Mouse (Mus musculus) heart, embryonic 16.5 days (tissue): ENCODE data around the gene Gm21987. TPM values are rescaled to one million over a fixed set of nuclear protein-coding genes. Genes with fewer than 3 reads are reported as not detected.
A peak's percentile ranks its signal among the peaks of the same experiment; 100 is the strongest.

Experiments used
- ATAC-seq: fragments of 200-750 bp; cut with Nextera tagmentation; replicated peaks from 2 replicates; pipeline ENCODE4 v1.8.0; 2017; ENCODE audit warnings: moderate number of reproducible peaks; ENCODE audit not compliant: insufficient read depth, low FRiP score; ENCODE audit errors: extremely low read depth
- H3K27ac ChIP-seq: fragments of 300-500 bp; sonication (generic); 2 replicates; pipeline ENCODE4 v1.5.1; 2014; ENCODE audit warnings: mild to moderate bottlenecking, low read length, control low read depth, moderate library complexity
- H3K27me3 ChIP-seq: fragments of 300-500 bp; sonication (generic); 2 replicates; pipeline ENCODE4 v1.6.1; 2014; ENCODE audit warnings: low read length, mixed read lengths; ENCODE audit not compliant: control insufficient read depth, insufficient read depth
- H3K36me3 ChIP-seq: fragments of 300-500 bp; sonication (generic); 2 replicates; pipeline ENCODE4 v1.6.1; 2014; ENCODE audit not compliant: control insufficient read depth, insufficient read depth
- H3K4me1 ChIP-seq: fragments of 300-500 bp; sonication (generic); 2 replicates; pipeline ENCODE4 v1.6.1; 2014; ENCODE audit warnings: low read length, mixed read lengths; ENCODE audit not compliant: control insufficient read depth, insufficient read depth
- H3K4me2 ChIP-seq: fragments of 300-500 bp; sonication (generic); 2 replicates; pipeline ENCODE4 v1.6.1; 2014; ENCODE audit warnings: low read depth, mild to moderate bottlenecking, control low read depth, low read length
- H3K4me3 ChIP-seq: fragments of 300-500 bp; sonication (generic); 2 replicates; pipeline ENCODE4 v1.5.1; 2014; ENCODE audit warnings: mild to moderate bottlenecking, control low read depth, low read length
- H3K9ac ChIP-seq: fragments of 300-500 bp; sonication (generic); 2 replicates; pipeline ENCODE4 v1.6.1; 2014; ENCODE audit warnings: low read length, control low read depth
- H3K9me3 ChIP-seq: fragments of 300-500 bp; sonication (generic); replicated peaks from 2 replicates; pipeline ENCODE4 v1.6.1; 2016; ENCODE audit warnings: low read length; ENCODE audit not compliant: control insufficient read depth
- WGBS: fragments of 180-500 bp; shearing (Covaris S2); extraction: QIAGEN DNeasy Blood & Tissue Kit; methylation state at CpG from one replicate; pipeline ENCODE4 v1.1.7; 2014; 5-methylcytosine and 5-hydroxymethylcytosine counted together
- polyA plus RNA-seq: library from polyadenylated mRNA; unstranded; fragments of >200 nt; fragmentation: Nextera tagmentation; extraction: Ambion mirVana; gene quantifications from 2 replicates; pipeline ENCODE4 v1.2.1, GENCODE M21; 2015

Gene Gm21987
- polyA plus RNA-seq, 1 experiment from 2014 or later: 2.3 TPM

DNA sequence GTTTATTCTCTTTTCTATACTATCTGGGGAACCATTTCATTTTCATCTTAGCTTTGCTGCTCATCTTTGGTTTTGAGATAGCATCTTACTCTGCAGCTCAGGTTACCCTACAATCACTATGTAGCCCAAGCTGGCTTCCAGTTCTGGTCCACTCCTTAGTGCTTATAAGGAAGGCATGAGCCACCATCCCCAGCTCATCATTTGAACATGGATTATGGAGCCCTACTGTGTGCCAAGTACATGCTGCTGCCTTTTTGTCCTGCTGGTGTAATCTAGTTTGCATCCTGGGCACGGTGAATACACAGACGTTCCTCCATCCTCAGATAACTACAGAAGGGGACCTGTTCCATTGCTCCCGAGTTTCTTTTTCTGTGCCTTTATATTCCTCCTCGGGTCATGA, 26.0 kb downstream of the Gm21987 start:
- H3K4me1 ChIP-seq: peaks cover 74% of the 10 kb centered on the region
- no peak overlapping the region for H3K4me3 ChIP-seq
- H3K4me2 ChIP-seq: no peak overlapping the region; the same call in 1 of the 2 replicates
- H3K27ac ChIP-seq: no peak overlapping the region
- peaks cover 35% of the 10 kb centered on the region for H3K36me3 ChIP-seq
- no peak overlapping the region; the same call in 1 of the 2 replicates for H3K9ac ChIP-seq
- no peaks in the 10 kb centered on the region for H3K9me3 ChIP-seq
- no peak for ATAC-seq
- 71% methylated on average over 4 of the region's 4 CpGs for WGBS
- H3K27me3 ChIP-seq: no peaks in the 10 kb centered on the region

DNA sequence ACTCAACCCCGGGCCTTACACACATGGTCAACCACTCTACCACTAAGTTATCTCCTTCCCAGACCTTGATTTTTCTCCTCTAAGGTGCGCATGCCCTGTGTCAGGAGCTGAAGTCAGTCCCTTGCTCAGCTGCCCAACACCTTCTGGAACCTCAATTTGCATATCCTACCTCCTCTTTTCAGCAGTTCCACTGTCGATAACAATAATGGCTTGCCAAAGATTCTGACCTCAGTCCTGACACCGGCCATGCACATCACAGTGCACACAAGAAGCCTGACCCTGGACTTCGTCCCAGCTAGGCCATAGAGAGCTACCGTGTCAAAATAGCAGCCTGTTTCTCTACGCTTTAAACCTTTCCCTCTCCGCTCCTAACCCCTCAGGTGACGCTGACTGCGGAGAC, 26.6 kb downstream of the Gm21987 start:
- WGBS: 63% methylated on average over 10 of the region's 10 CpGs

DNA sequence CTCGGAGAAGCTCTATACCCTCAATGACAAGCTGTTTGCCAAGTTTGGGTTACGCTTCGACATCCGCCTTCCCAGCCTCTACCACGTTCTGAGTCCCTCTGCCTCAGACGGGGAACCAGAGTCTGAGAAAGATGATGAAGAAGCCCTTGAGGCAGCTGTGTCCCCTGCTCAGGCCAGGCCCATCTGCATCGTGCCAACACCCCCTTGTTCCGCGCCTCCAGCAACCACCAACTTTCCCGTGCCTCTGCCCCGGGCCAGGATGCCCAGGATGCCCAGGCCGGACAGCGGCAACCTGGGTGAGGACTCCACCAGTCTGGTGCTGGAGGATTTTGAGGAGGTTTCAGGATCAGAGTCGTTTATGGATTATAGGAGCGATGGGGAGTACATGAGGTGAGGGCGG, 27.1 kb downstream of the Gm21987 start:
- peaks cover 36% of the 10 kb centered on the region for H3K36me3 ChIP-seq
- ATAC-seq: no peak
- H3K9ac ChIP-seq: peak overlapping the region; percentile 20; the same call in 1 of the 2 replicates
- no peaks in the 10 kb centered on the region for H3K27me3 ChIP-seq
- 68% methylated on average over 16 of the region's 16 CpGs for WGBS
- peaks cover 69% of the 10 kb centered on the region for H3K4me1 ChIP-seq
- H3K27ac ChIP-seq: peak overlapping the region; percentile 9
- H3K4me2 ChIP-seq: peak overlapping the region; percentile 27; the same call in 1 of the 2 replicates
- no peak overlapping the region for H3K4me3 ChIP-seq
- H3K9me3 ChIP-seq: no peaks in the 10 kb centered on the region

More for the DNA sequence above, 26.6 kb downstream of the Gm21987 start:
- Histone ChIP-seq H3K9me3 (no peaks in the 10 kb centered on the region), H3K36me3 (peaks cover 37% of the 10 kb centered on the region), H3K27ac (peak overlapping the region; percentile 9), H3K4me1 (peaks cover 71% of the 10 kb centered on the region), H3K27me3 (no peaks in the 10 kb centered on the region), H3K4me2 (peak overlapping the region; percentile 27; the same call in 1 of the 2 replicates), H3K9ac (no peak overlapping the region; the same call in 1 of the 2 replicates), H3K4me3 (no peak overlapping the region)
- ATAC-seq: no peak

DNA sequence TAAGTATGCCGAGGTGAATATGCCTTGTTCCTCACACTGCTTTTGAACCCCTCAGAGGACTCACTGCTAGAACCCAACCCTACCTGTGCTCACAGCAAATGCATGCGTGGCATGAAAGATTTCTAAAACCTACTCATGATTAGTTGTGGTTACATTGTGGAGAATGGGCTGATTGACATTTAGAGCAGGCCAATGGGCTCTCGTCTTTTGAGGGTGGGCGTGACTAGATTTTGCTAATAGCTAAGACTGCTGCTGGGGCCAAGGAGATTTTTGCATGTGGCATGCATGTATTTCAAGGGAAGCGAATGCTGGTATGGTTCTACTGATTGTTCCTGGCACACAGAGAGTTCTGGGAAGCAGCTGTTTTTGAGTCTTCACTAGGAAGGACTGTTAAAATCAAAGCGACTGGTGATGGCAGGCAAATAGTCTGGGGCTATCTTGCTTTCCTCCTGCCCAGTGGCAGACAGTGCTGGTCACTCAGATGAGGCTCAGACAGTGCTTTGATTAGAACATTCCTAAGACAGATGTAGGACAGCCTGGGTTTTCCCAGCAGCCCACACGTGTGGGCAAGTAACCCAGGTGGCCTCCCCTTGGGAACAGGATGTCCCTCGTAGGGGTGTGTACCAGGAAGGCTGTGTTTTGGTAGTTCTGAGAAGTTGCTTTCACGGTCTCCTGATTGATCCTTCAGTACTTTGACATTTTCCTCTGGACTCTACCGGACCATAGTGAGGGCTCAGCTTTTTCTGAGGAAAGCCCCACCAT, 27.7 kb downstream of the Gm21987 start:
- no peak for ATAC-seq
- H3K27me3 ChIP-seq: no peaks in the 10 kb centered on the region
- H3K36me3 ChIP-seq: peaks cover 32% of the 10 kb centered on the region
- peak overlapping the region; percentile 25 for H3K9ac ChIP-seq
- H3K4me3 ChIP-seq: no peak overlapping the region; the same call in 1 of the 2 replicates
- H3K9me3 ChIP-seq: no peaks in the 10 kb centered on the region
- H3K4me2 ChIP-seq: peak overlapping the region; percentile 27
- peaks cover 67% of the 10 kb centered on the region for H3K4me1 ChIP-seq
- WGBS: 55% methylated on average over 10 of the region's 10 CpGs
- peak overlapping the region; percentile 17 for H3K27ac ChIP-seq

DNA sequence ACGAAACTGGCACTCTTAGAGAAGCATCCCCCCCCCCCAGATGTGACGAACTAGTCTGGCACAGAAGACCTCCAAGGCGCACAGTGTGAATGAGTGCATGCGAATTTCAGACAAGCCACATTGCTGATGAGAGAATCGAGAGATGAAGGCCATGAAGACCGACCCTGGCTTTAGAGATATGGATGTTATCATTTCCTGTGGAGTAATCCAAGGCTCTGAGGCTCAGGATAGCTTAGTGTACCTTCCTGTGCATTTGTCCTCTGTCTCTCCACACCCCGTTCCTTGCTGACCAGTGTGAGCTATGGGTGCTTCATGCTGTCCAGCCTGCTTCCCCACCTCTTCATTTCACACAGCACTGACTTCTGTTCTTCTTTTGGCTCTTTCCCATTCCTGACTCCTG, 28.3 kb downstream of the Gm21987 start:
- no peaks in the 10 kb centered on the region for H3K9me3 ChIP-seq
- H3K27ac ChIP-seq: no peak overlapping the region
- H3K27me3 ChIP-seq: no peaks in the 10 kb centered on the region
- H3K9ac ChIP-seq: peak overlapping the region; percentile 25; the same call in 1 of the 2 replicates
- H3K4me1 ChIP-seq: peaks cover 64% of the 10 kb centered on the region
- peaks cover 26% of the 10 kb centered on the region for H3K36me3 ChIP-seq
- 43% methylated on average over 7 of the region's 7 CpGs for WGBS
- no peak for ATAC-seq
- peak overlapping the region; percentile 27 for H3K4me2 ChIP-seq
- H3K4me3 ChIP-seq: no peak overlapping the region

DNA sequence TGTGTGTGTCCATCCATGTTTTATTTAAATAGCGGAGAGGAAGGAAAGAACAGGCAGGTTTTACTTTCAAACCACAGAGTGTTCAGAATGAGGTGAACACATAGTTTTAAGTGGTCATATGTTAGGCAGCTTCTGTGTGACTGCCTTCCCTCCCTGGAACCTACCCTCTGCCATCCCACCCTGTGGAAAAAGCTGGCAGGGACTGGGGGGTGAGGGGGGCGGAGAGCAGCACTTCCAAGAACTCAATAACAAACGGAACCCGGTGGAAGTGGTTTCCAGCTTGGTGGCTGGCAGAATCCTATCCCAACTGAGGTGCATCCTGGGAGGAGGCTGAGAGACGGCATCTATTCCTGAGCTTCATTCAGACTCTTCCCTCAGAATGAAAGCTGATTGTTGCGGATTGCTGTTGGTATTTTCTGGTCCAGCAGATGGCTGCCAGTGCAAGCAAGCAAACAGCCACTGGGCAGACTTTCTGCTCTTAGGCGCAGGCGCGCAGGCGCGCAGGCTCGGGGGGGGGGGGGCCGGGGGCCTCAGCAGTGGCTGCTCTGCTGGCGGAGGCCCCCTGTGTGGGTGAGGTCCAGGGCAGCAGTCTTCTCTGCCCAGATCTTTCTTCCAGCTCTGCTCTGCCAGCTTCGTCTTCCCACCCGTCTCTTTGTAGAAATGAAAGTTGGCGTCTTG, 29.5 kb downstream of the Gm21987 start:
- Histone ChIP-seq H3K4me1 (peaks cover 54% of the 10 kb centered on the region), H3K36me3 (peaks cover 24% of the 10 kb centered on the region), H3K9me3 (no peaks in the 10 kb centered on the region), H3K4me3 (peak overlapping the region; percentile 34), H3K9ac (peak overlapping the region; percentile 35), H3K4me2 (peak overlapping the region; percentile 47), H3K27ac (peak overlapping the region; percentile 34), H3K27me3 (no peaks in the 10 kb centered on the region)
- peak; percentile 19; the same call in 1 of the 2 replicates for ATAC-seq
- WGBS: 28% methylated on average over 17 of the region's 17 CpGs

DNA sequence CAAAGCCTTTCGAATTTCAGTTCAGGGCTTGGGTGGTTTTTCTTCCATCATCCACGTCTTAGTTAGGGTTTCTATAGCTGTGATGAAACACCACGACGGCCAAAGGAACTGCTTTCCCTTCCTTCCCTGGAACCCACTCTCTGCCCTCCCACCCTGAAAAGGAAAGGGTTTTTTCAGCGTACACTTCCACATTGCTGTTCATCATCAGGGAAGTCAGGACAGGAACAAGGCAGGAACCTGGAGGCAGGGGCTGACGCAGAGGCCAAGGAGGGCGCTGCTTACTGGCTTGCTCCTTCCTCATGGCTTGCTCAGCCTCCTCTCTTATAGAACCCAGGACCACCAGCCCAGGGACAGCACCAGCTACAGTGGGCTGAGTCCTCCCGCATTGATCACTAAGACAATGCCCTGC, 30.0 kb downstream of the Gm21987 start:
- H3K4me1 ChIP-seq: peaks cover 49% of the 10 kb centered on the region
- H3K4me3 ChIP-seq: peak overlapping the region; percentile 34
- ATAC-seq: peak; percentile 21; the same call in 1 of the 2 replicates
- H3K27ac ChIP-seq: peak overlapping the region; percentile 34
- H3K9ac ChIP-seq: peak overlapping the region; percentile 35
- 45% methylated on average over 8 of the region's 8 CpGs for WGBS
- peaks cover 24% of the 10 kb centered on the region for H3K36me3 ChIP-seq
- peak overlapping the region; percentile 47 for H3K4me2 ChIP-seq
- no peaks in the 10 kb centered on the region for H3K9me3 ChIP-seq
- H3K27me3 ChIP-seq: no peaks in the 10 kb centered on the region

DNA sequence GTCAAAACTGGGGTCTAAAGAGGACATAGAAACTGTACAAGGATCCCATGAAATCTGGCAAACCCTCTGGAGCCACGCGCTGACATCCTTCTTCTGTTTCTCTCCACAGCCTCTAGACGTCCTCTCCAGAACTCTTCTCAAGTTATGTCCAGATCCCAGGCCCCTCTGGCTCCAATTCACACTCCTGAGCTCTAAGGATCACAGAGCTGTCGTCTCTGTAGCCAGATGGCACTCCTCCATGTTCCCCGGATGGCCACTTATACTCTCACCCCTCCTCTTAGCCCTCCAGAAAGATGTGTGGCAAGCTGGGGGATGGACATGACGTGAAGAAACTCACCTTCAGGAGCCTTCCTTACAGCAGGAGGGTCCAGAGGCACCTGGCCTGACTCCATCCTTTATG, 30.7 kb downstream of the Gm21987 start:
- whole genome bisulfite sequencing: 66% methylated on average over 6 of the region's 6 CpGs
- Histone ChIP-seq H3K36me3 (peaks cover 24% of the 10 kb centered on the region), H3K4me3 (no peak overlapping the region), H3K4me2 (no peak overlapping the region), H3K4me1 (peaks cover 44% of the 10 kb centered on the region), H3K27me3 (no peaks in the 10 kb centered on the region), H3K27ac (no peak overlapping the region), H3K9me3 (no peaks in the 10 kb centered on the region), H3K9ac (no peak overlapping the region)
- no peak for ATAC-seq

DNA sequence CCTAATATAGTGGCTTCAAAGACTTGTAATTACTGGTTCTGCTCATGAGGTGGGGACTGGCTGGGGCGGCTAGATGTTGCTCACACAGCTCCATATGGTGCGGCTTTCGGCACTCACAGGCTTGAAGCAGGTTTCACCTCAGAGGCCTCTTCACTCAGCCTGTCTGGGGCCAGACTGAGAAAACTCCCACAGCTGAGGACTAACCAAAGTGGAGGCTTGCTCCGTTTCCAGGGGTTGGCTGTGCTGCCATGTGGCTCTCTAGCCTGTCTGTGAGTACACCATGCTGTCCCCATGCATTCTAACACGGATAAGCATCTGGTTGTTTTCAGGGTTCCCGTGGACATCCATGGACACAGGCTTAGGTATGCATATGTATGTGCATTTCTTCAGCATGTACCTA, 31.8 kb downstream of the Gm21987 start:
- H3K27ac ChIP-seq: no peak overlapping the region
- peaks cover 35% of the 10 kb centered on the region for H3K4me1 ChIP-seq
- no peak overlapping the region for H3K9ac ChIP-seq
- no peak overlapping the region for H3K4me3 ChIP-seq
- no peak overlapping the region for H3K4me2 ChIP-seq
- WGBS: 71% methylated on average over 6 of the region's 6 CpGs
- no peaks in the 10 kb centered on the region for H3K9me3 ChIP-seq
- peaks cover 18% of the 10 kb centered on the region for H3K36me3 ChIP-seq
- no peaks in the 10 kb centered on the region for H3K27me3 ChIP-seq
- no peak for ATAC-seq
